Mouse (Mus musculus) hindbrain, postnatal 0 days (tissue): ENCODE data around the gene Ccdc88c. TPM values are rescaled to one million over a fixed set of nuclear protein-coding genes. Genes with fewer than 3 reads are reported as not detected.

ENCODE experiments used
- ATAC-seq: fragments of 200-750 bp; cut with Nextera tagmentation; 2 replicates; pipeline ENCODE4 v1.8.0; 2017; ENCODE audit warnings: mild to moderate bottlenecking, moderate TSS enrichment, moderate library complexity
- DNase-seq: peaks from one replicate; pipeline ENCODE4 v3.0.0-alpha.2; 2015; ENCODE audit warnings: low spot score
- H3K27ac ChIP-seq: fragments of 300-500 bp; sonication (generic); 2 replicates; pipeline ENCODE4 v1.5.1; 2014; ENCODE audit warnings: mild to moderate bottlenecking
- H3K27me3 ChIP-seq: fragments of 300-500 bp; sonication (generic); 2 replicates; pipeline ENCODE4 v1.6.1; 2014; ENCODE audit warnings: low read length, mixed read lengths; ENCODE audit not compliant: insufficient read depth
- H3K36me3 ChIP-seq: fragments of 300-500 bp; sonication (generic); 2 replicates; pipeline ENCODE4 v1.6.1; 2014; ENCODE audit warnings: low read length, mixed read lengths; ENCODE audit not compliant: insufficient read depth
- H3K4me1 ChIP-seq: fragments of 300-500 bp; sonication (generic); 2 replicates; pipeline ENCODE4 v1.6.1; 2014; ENCODE audit warnings: antibody characterized with exemption, low read length, mixed read lengths; ENCODE audit not compliant: insufficient read depth
- H3K4me2 ChIP-seq: fragments of 300-500 bp; sonication (generic); 2 replicates; pipeline ENCODE4 v1.6.1; 2014; ENCODE audit warnings: low read depth, mild to moderate bottlenecking, low read length, moderate library complexity, mixed read lengths
- H3K4me3 ChIP-seq: fragments of 300-500 bp; sonication (generic); 2 replicates; pipeline ENCODE4 v1.5.1; 2014; ENCODE audit warnings: low read length
- H3K9ac ChIP-seq: fragments of 300-500 bp; sonication (generic); replicated peaks from 2 replicates; pipeline ENCODE4 v1.6.1; 2014; ENCODE audit warnings: mild to moderate bottlenecking, low read length, moderate library complexity, mixed read lengths
- H3K9me3 ChIP-seq: fragments of 300-500 bp; sonication (generic); 2 replicates; pipeline ENCODE4 v1.6.1; 2016; ENCODE audit warnings: low read length, mixed read lengths
- CTCF ChIP-seq: IDR thresholded peaks from 2 replicates; pipeline ENCODE4 v1.5.1; 2016; ENCODE audit warnings: antibody characterized with exemption, control low read depth, low read depth
- WGBS: fragments of 180-500 bp; shearing (Covaris S2); extraction: QIAGEN DNeasy Blood & Tissue Kit; methylation state at CpG from one replicate; pipeline ENCODE4 v1.1.7; 2014; 5-methylcytosine and 5-hydroxymethylcytosine counted together
- polyA plus RNA-seq: library from polyadenylated mRNA; unstranded; fragments of >200 nt; fragmentation: Nextera tagmentation; extraction: Ambion mirVana; gene quantifications from 2 replicates; pipeline ENCODE4 v1.2.1, GENCODE M21; 2015
- total RNA-seq: library from RNA; depleted of rRNA; stranded (reverse); fragments of >200 nt; gene quantifications from 2 replicates; pipeline ENCODE4 v1.2.3, GENCODE M21; 2014

Ccdc88c gene
- total and polyA plus RNA-seq, 2 experiments from 2014 or later, result 11.2 to 17.7 TPM

GRCm38 (mm10) chr12:100945948-100946347, 82.9 kb downstream of the Ccdc88c start:
- H3K4me1 ChIP-seq, result no peaks in the 10 kb centered on the region
- no peak overlapping the region for H3K27ac ChIP-seq
- WGBS, result 88% methylated on average over 12 of the region's 12 CpGs
- no peak overlapping the region for H3K4me2 ChIP-seq
- TF ChIP-seq CTCF, result no peak
- H3K9ac ChIP-seq, result no peak overlapping the region
- no peaks in the 10 kb centered on the region for H3K9me3 ChIP-seq
- H3K36me3 ChIP-seq, result peaks cover 18% of the 10 kb centered on the region; the same call in 1 of the 2 replicates
- ATAC-seq (no peak), DNase-seq (no peak)
- no peak overlapping the region for H3K4me3 ChIP-seq
- H3K27me3 ChIP-seq, result no peaks in the 10 kb centered on the region

DNA sequence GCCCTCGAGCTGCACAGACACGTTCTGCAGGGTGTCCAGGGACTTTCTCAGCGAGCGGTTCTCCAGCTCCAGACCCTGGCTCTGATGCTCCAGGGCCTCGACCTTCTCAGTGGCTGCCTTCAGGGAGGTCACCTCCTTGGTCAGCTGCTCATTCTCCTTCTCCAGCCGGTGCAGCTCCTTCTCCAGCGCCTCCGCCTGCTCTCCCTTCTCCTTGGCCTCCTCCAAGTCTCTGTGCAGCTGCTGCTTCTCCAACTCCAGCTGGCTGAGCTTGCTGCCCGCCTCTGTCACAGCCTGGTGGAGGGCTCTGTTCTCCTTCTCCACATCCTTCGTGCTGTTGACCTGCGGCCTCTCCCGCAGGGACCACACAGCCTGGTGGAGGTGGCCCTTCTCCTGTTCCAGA, 83.4 kb downstream of the Ccdc88c start:
- Histone ChIP-seq H3K4me1 (no peaks in the 10 kb centered on the region), H3K27me3 (no peaks in the 10 kb centered on the region), H3K27ac (no peak overlapping the region), H3K9me3 (no peaks in the 10 kb centered on the region), H3K4me3 (no peak overlapping the region), H3K36me3 (peaks cover 18% of the 10 kb centered on the region; the same call in 1 of the 2 replicates), H3K4me2 (no peak overlapping the region), H3K9ac (no peak overlapping the region)
- TF ChIP-seq CTCF, result no peak
- no peak; the same call in 1 of the 2 replicates for ATAC-seq
- DNase-seq, result no peak
- 86% methylated on average over 12 of the region's 12 CpGs for WGBS

- Histone ChIP-seq H3K4me1 (no peaks in the 10 kb centered on the region), H3K4me2 (no peak overlapping the region), H3K4me3 (no peak overlapping the region), H3K9ac (no peak overlapping the region), H3K9me3 (no peaks in the 10 kb centered on the region), H3K27me3 (no peaks in the 10 kb centered on the region), H3K36me3 (peaks cover 18% of the 10 kb centered on the region; the same call in 1 of the 2 replicates), H3K27ac (no peak overlapping the region)
- ATAC-seq (no peak), DNase-seq (no peak)
- WGBS, result 87% methylated on average over 21 of the region's 21 CpGs
- TF ChIP-seq CTCF, result no peak
Measured at GRCm38 (mm10) chr12:100944921-100945336, 83.9 kb downstream of the Ccdc88c start.

- Histone ChIP-seq H3K36me3 (peaks cover 25% of the 10 kb centered on the region; the same call in 1 of the 2 replicates), H3K9me3 (no peaks in the 10 kb centered on the region), H3K27ac (no peak overlapping the region), H3K4me1 (no peaks in the 10 kb centered on the region), H3K27me3 (no peaks in the 10 kb centered on the region), H3K4me2 (no peak overlapping the region), H3K9ac (no peak overlapping the region), H3K4me3 (no peak overlapping the region)
- no peak for ATAC-seq
- DNase-seq, result no peak
- no peak for TF ChIP-seq CTCF
- 74% methylated on average over 4 of the region's 4 CpGs for WGBS
Measured at GRCm38 (mm10) chr12:100943146-100943545, 85.7 kb downstream of the Ccdc88c start.

DNA sequence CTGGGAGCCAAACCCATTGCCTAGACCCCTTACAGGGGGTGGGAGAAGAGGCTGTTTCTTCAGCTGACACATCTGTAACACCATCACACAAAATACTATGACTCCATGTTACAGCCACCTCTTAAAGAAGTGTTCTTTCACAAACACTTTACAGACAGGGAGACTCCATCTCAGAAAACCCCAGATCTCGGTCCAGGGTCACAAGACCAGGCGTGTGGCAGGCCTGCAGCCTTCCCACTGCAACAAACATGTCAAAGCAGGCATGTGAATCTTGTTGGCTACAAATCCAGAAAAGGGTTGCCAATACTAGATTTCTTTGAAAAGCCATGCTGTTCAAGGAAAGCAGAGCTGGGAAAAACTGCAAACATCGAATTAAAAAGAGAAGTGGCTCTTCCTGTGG, 87.5 kb downstream of the Ccdc88c start:
- Histone ChIP-seq H3K4me2 (no peak overlapping the region), H3K9ac (no peak overlapping the region), H3K27ac (no peak overlapping the region), H3K9me3 (no peaks in the 10 kb centered on the region), H3K4me3 (no peak overlapping the region), H3K4me1 (no peaks in the 10 kb centered on the region), H3K27me3 (no peaks in the 10 kb centered on the region), H3K36me3 (peaks cover 18% of the 10 kb centered on the region; the same call in 1 of the 2 replicates)
- ATAC-seq (no peak), DNase-seq (no peak)
- WGBS, result 91% methylated on average over 3 of the region's 3 CpGs
- TF ChIP-seq CTCF, result no peak

DNA sequence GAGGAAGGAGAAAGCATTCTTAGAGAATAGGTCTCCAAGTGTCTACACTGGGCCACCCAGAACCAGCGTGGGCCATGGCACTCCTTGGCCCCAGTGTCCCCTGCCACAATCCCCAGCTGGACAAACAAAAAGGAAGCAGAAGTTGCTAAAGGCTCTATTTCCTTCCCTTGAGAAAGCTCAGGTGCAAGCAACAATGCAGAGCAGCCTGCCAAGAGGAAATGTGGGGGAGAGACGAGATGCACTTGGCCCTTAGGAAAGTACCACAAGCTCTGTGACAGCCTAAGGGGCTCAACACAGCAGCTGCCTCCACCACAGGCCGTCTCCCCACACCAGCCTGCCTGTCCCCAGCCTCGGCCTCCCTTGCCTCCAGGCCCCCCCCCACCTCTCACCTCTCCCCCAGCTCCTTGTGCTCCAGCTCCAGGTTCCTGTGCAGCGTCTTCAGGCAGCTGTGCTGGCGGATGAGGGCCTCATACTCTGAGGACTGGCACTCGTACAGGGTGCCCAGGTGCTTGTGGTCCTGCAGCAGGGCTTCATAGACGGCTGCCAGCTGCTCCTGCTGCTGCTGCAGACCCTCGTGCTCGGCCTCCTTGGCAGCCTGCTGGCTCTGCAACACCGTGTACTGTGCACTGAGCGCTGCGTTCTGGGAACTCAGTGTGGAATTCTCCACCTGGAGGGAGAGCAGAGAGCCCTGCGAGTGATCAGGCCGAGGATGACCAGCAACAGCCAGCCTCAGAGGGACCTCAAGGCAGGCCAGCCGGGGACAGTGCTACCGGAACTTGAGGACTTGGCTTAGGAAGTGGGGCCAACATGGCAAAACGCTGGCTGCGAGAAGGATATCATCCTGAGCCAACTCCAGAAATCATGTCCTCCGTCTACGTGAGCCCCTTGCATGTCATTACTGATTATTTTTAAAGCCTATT, 91.2 kb downstream of the Ccdc88c start:
- Histone ChIP-seq H3K4me1 (no peaks in the 10 kb centered on the region), H3K9ac (no peak overlapping the region), H3K4me3 (no peak overlapping the region), H3K9me3 (no peaks in the 10 kb centered on the region), H3K27me3 (no peaks in the 10 kb centered on the region), H3K27ac (no peak overlapping the region), H3K36me3 (peaks cover 17% of the 10 kb centered on the region; the same call in 1 of the 2 replicates), H3K4me2 (no peak overlapping the region)
- ATAC-seq (peak; percentile 24; the same call in 1 of the 2 replicates), DNase-seq (peak; percentile 16)
- no peak for TF ChIP-seq CTCF
- whole genome bisulfite sequencing, result 57% methylated on average over 21 of the region's 21 CpGs

DNA sequence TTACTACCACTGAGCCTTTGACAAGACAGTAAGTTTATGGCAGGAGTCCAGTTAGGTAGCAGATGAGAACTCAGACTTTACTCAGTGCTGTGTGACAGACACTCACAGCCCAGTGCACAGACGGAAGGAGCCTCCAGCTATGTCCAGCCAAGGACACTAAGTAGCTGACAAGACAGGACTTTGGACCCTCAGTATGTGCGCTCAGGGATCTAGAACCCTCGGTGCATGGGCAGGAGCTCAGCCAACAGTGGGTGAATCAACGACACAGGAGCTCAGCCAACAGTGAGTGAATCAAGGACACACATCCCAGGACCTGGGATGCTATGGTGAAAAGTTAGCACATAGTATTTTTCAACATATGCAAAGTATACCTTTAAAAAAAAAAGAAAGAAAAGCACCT, 92.1 kb downstream of the Ccdc88c start:
- Histone ChIP-seq H3K27me3 (no peaks in the 10 kb centered on the region), H3K36me3 (peaks cover 20% of the 10 kb centered on the region; the same call in 1 of the 2 replicates), H3K9ac (no peak overlapping the region), H3K4me3 (no peak overlapping the region), H3K4me1 (no peaks in the 10 kb centered on the region), H3K9me3 (no peaks in the 10 kb centered on the region), H3K4me2 (no peak overlapping the region), H3K27ac (no peak overlapping the region)
- ATAC-seq, result no peak
- no peak for TF ChIP-seq CTCF
- no peak for DNase-seq
- WGBS, result 75% methylated on average over 4 of the region's 4 CpGs
